Mouse (Mus musculus) adrenal gland, adult 18-20 months (tissue): Measurements from ENCODE around the gene Rtn4rl2. TPM values are rescaled to one million over a fixed set of nuclear protein-coding genes. Genes with fewer than 3 reads are reported as not detected.
"Not testable (repeated sequence)": the region's sequence is repeated elsewhere in the genome, so short reads cannot be mapped to it uniquely, and the experiment has no call there.

ENCODE experiments used
- DNase-seq, 2 experiments: peaks; one replicate each; pipeline ENCODE4 v3.0.0; 2021 to 2022; ENCODE audit warnings: low spot score in 2 of 2
- long read RNA-seq, 2 experiments: library from polyadenylated mRNA; stranded (forward); transcript quantifications; one replicate each; pipeline ENCODE4 v2.0.0; 2021
- total RNA-seq, 2 experiments: library from RNA; stranded (reverse); gene quantifications; 1 replicate in 1 of 2; 2 replicates in 1 of 2; pipeline ENCODE4 v1.2.3; 2021

The Rtn4rl2 gene
- 1 to 10 TPM; 1.9 to 2.4 TPM for total RNA-seq
- long read RNA-seq, experiment 1, partial matches to known transcripts = 0 of 3 reads
- long read RNA-seq, experiment 1, other reads (novel, unspliced or antisense) = 1 of 3 reads
- long read RNA-seq, experiment 2 = 0 reads

- DNase-seq = no peak
These were observed at the start of gene Rtn4rl2 for GRCm38 (mm10) chr2:84886234-84886731. Rtn4rl2 (minus strand) TSS chr2:84886710.

- DNase-seq = no peak
These were observed 48.6 kb upstream of the Rtn4rl2 start for GRCm38 (mm10) chr2:84935065-84935464.

DNA sequence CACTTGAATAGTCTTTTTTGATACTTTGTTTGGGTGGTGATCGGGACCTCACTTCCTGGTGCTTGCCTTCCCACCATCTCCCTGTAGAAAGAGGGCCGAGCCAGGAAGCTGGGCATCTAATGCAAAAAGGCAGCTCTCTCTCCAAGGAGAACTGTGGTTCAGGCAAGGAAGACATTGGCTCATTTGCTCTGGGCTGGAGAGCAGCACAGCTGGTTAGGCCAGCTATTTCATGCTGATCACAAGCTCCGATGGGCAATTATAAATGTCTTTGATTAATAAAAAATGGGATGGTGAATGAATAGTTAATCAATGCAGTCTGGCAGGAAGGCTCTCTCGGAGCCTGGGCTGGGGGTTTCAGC, 48.1 kb upstream of the Rtn4rl2 start:
- no peak for DNase-seq

DNA sequence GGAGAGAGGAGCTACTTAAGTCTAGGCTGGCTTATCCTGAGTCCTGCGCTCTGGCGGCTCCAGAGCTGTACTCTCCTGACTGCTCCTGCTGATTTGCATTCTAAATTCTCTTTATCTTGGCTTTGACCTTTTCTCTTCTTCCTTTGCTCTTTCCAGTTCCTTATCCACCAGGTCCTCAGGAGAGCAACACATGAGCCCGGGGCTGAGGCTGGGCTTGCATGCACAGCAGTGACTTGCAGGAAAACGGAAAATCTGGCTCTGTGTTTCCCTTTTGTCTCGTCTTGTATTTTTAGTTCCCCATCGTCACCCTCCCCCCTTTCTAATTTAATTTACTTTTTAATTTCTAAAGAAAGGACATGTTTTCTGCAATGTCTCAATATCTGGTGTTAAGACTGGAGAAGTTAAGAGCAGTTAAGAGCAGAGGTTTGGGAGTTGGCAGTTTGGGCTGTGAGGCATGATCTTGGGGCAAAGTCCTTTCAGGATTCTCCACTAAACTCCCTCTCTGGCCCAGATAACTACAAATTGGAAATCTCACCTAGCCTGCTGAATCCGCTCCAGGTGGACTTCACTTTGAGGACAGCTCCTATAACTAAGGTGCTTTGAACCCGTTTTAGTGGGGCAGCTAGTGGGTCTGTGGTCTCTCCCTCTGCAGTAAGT, 47.6 kb upstream of the Rtn4rl2 start:
- no peak for DNase-seq

GRCm38 (mm10) chr2:84930186-84930585, 43.7 kb upstream of the Rtn4rl2 start:
- DNase-seq = no peak

GRCm38 (mm10) chr2:84919601-84920108, 33.1 kb upstream of the Rtn4rl2 start:
- DNase-seq = no peak

DNA sequence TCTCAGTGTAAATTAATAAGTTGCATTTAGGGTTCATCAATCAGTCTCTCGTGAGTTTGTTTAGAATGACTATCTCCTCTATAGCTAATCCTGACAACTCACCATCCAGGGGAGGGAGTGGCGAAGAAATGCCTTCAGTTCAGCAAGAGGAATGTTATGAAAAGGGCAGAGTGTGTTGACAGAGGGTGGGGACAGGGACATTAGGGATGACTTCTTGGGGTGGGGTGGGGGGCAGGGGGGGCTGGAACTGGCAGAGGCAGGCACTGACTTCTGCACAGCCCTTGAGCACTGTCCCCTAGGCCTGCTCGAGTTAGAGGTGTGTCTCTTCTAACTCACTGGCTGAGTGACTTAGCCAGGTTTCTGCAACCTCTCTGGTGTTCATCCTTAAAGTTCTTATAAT, 31.7 kb upstream of the Rtn4rl2 start:
- no peak for DNase-seq

DNA sequence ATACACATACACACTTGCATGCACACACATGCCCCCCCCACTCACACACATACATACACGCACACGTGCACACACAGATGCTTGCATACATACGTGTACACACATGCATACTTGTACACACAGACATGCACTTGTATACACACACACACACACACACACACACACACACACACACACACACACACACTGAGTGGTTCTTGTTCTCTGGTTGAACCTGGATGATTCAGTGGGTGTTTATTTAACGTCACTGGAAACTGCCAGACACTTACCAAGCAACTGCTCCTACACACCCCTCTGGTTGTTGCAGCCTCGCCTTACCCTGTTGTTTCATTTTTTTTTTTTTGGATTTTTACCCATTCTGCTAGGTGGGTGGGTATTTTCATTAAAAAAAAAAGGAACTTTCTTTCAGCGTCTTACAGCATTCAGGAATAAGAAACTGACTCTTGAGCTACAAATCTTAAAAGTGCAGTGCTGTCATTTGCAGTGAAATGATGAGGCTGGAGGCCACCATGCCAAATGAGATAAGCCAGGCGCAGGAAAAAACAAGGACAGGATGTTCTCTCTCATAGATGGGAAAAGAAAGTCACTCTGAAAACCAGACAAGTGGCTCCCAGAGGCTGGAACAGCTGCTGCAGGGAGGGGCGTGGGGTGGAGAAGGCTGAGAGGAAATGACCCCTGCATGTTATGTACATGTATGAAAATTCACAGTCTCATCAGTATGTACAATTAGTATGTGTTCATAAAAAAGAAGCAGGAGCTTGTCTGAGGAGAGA, 30.2 kb upstream of the Rtn4rl2 start:
- no peak for DNase-seq

DNA sequence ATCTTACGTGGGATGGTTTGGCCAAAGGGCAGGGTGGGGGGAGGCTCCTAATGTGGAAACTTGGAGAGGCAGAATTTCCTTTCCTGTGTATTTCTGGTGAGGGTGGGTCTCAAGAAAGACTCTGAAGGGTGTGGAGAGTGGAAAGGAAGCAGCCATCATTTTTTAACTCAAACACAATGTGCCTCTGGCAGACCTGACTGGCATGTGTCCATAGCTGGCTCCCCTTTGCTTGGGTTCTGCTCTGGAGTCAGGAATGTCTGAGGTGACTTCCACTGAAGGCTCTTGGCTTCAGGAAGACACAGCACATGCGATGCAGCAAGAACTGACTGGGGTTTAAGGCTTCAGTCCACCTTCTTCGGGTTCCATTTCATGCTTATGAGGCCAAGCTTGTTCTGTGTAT, 28.8 kb upstream of the Rtn4rl2 start:
- no peak for DNase-seq

DNA sequence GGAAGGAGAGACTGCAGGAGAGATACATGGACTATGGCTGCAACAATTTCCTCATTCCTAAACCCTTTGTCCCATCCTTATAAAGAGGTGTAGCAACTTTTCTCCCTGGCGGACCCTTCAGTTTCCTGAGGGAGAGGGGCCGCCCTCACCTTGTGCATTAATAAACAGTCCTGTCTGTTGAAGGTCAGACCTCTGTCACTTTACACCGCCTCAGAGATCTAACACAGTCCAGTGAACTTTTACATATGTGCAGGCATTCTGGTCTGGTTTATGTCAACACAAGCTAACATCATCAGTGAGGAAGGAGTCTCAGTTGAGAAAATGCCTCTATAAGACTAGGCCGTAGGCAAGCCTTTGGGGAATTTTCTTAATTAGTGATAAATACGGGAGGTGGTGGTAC, 27.4 kb upstream of the Rtn4rl2 start:
- DNase-seq = no peak

- no peak for DNase-seq
These were observed 26.2 kb upstream of the Rtn4rl2 start for GRCm38 (mm10) chr2:84912722-84913121.

- not testable (repeated sequence) for DNase-seq
These were observed 10.2 kb upstream of the Rtn4rl2 start for GRCm38 (mm10) chr2:84896686-84897085.

DNA sequence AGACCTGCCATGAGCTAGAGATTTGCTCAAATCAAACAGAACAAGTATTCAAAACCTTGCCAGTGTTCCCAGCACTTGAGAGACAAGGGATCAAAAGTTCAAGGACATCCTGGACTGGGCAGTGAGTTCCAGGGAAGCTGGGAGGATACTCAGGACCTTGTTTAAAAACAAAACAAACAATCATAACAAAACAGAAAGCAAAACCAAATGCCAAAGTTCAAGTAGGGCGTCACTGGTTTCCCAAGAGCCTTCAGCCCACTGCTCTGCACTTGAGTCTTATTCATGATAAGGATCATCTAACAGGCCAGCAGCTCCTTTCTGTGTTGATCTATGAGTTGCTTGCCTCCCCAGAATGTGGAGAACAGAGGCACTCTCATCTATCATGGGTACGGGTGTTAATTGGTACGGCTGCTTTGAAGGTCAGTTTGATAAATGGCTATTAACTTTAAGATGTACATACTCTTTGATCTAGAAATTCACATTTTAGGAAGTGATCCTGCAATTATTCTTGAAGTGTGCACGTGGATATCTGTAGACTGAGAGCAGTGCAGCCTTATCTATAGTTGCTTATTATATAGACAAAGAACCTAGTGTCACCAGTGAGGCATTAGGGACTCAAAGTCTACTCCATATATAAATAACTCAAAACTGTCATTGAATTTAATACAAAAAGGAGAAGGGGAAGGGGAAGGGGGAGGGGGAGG, 9.1 kb upstream of the Rtn4rl2 start:
- no peak for DNase-seq

DNA sequence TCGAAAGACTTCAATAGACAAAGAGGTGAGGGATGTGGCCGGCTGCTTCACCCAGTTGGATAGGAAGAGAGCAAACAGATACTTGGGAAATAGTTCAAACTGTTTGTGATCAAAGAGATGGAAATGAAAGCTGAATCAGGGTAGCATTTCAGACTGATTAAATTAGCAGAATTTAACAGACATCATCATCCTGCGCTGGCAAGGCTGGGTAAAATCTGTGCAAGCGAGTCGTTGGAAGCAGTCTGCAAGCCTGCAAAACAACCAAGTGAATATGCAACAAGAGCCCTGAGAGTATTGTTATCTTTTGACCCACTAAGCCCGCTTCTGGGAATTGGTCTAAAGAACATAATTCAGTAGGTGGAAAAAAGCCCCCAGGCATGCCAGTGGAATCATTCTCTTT, 6.8 kb upstream of the Rtn4rl2 start:
- DNase-seq = no peak

GRCm38 (mm10) chr2:84890045-84890340, 3.5 kb upstream of the Rtn4rl2 start:
- DNase-seq = peak; percentile 76 to 77

GRCm38 (mm10) chr2:84889316-84890044, 3.0 kb upstream of the Rtn4rl2 start:
- DNase-seq = no peak

DNA sequence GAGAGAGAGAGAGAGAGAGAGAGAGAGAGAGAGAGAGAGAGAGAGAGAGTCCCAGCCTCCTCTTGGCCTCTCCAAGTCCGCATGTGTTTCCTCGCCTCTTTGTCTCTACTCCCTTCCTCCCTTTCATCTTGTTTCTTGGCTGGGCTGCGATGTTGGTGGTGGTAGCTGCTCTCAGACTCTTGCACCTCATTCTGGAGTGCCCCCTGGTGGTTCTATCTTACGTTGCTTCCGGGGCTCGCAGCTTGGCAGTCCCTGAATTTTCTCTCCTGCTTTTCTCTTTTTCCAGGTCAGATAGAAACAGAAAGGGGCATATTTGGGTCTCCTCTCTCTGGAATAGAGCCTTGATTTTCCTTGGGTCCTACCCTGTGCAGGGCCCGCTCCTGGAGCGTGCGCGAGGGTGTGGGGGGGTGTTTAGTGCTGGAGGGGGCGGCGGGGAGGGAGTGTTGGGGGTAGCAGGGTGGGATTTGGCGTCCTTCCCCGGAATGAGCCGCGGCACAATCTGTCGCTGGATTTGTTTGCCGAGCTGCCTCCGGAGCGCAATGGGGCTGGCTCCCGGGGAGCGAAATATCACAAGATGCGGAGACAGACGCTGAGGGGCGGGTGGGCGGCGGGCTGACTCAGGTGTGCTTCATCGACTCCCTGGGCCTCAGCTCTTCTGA, 2.3 kb upstream of the Rtn4rl2 start:
- DNase-seq = peak; percentile 58 to 70

DNA sequence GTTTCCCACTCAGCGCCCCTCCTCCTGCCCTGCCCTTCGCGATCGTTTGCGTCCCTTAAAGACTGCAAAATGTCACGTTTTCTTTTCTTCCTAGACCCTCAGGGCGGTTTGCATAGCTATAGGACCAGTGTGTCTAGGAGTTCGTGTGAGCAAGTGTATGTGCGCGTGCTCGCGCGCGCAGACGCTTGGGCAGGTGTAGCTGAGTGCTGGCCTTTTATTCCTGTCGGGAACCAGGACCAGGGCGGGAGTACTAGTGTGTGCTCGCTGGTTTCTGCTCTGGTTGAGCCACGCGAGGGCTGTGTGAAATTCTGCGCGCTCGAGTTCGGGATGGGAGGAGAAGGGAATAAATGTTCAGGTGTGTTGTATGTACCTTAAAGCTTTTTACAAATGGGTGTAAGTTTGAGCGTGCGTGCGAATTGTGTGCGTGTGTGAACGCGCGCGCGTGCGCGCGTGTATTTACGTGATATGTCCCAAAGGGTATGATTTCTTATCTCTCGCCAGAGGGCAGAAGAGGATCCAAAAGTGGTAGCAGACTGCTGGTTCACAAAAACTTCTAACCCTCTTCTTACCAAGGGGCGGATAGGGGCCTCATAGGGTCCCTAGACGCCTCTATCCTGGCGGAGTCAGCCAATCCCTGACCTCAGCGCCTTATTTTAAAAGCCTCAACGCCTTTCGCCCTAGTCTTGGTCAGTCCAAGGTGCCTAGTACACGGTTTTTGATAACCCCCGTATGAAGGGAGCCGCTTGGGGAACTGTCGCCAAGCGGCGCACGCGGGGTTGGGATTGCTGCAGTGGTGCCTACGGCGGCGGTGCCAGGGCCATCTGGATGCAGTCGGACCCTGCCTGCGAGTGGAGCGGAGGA, 1.1 kb upstream of the Rtn4rl2 start:
- DNase-seq = peak in 1 of 2 experiments; percentile 27

- DNase-seq = no peak
These were observed 341 bp upstream of the Rtn4rl2 start for GRCm38 (mm10) chr2:84886821-84887281.
